Mouse (Mus musculus): ENCODE results near the gene Tex19.2. TPM values are rescaled to one million over a fixed set of nuclear protein-coding genes. Genes with fewer than 3 reads are reported as not detected.

Gene Tex19.2
- polyA plus RNA-seq, 1 experiment from 2014 or later = not detected

- H3K27me3 ChIP-seq (ENCODE audit: control insufficient read depth, insufficient read depth, low read length) = no peaks in the 10 kb centered on the region
- H3K9me3 ChIP-seq (replicated peaks; ENCODE audit: control insufficient read depth, low read length) = no peaks in the 10 kb centered on the region
- no peaks in the 10 kb centered on the region for H3K36me3 ChIP-seq (ENCODE audit: control insufficient read depth, insufficient read depth)
- H3K4me3 ChIP-seq (ENCODE audit: low read length) = no peak overlapping the region
- H3K27ac ChIP-seq (ENCODE audit: low read length) = no peak overlapping the region
- H3K9ac ChIP-seq (ENCODE audit: low read length) = no peak overlapping the region
- no peak overlapping the region for H3K4me2 ChIP-seq (ENCODE audit: low read depth, low read length)
- H3K4me1 ChIP-seq (ENCODE audit: control insufficient read depth, insufficient read depth, low read length) = peaks cover 6% of the 10 kb centered on the region; the same call in 1 of the 2 replicates
- 49% methylated on average over 7 of the region's 7 CpGs for WGBS
- ATAC-seq (replicated peaks; ENCODE audit: extremely low read depth, insufficient read depth, low FRiP score) = no peak
Measured at GRCm38 (mm10) chr11:121100692-121101091, 17.8 kb downstream of the Tex19.2 start.

DNA sequence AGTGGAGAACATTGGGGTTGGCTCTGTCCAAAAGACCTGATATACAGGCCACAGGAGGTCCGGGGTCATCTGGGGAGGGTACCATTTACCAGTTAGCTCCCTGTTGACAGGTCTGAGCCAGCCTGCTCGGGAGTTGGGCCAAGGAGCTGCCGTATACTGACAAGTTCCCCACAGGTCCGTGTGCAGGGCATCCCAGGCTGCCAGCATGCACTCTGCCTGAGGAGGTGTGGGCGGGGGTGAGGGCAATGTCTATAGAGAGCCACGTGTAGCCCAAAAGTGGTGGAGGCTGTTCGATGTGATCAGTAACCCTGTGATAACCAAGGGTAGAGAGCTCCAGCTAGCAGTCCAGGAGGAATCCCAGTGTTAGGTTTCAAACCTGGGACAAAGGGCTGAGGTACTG, 18.7 kb downstream of the Tex19.2 start:
- 43% methylated on average over 7 of the region's 7 CpGs for WGBS

DNA sequence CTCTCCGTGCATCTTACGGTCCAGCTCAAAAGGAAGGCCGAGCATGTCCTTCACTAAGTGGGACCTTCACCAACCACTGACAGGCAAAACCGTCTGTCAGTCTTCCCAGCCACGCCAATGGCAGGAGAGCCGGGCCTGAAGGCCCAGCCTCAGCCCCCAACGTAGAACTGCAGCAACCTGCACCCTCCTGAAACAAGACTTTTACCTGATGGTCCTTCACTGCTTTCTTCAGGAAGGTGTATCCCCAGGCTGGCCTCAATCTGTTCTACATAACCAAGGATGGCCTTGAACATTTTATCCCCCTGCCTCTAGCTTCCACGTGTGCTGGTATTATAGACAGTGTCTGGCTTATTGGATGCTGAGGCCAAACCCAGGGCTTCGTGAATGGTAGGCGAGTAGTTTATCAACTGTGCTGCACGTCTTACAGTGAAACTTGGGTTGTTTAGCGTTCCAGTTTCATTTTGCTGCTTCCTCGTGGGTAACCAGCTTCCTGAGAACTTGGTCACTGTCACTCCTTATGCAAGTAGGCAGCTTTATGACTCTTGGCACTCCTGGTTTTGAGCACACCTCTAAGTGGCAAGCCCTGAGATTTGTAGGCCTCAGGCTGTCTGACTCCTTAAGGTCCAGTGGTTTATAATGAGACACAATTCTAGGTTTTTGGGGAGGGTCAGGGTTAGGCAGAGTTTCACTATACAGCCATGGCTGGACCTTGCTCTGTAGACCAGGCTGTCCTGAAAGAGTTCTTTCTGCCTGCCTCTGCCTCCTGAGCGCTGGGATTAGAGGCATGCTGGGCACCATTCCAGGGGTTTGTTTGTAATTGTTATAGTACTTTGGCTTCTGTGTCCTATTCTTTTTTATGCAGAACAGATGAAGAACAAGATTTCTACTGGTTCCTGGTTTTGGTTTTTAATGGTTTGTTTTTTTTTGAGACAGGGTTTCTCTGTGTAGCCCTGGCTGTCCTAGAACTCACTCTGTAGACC, 25.6 kb downstream of the Tex19.2 start:
- Histone ChIP-seq H3K27ac (ENCODE audit: low read length) (no peak overlapping the region), H3K27me3 (ENCODE audit: control insufficient read depth, insufficient read depth, low read length) (no peaks in the 10 kb centered on the region), H3K4me1 (ENCODE audit: control insufficient read depth, insufficient read depth, low read length) (0 out of 2 replicates have a peak, but pooled peaks cover 2% of the 10 kb centered on the region), H3K4me3 (ENCODE audit: low read length) (no peak overlapping the region), H3K9me3 (replicated peaks; ENCODE audit: control insufficient read depth, low read length) (no peaks in the 10 kb centered on the region), H3K36me3 (ENCODE audit: control insufficient read depth, insufficient read depth) (no peaks in the 10 kb centered on the region), H3K9ac (ENCODE audit: low read length) (no peak overlapping the region), H3K4me2 (ENCODE audit: low read depth, low read length) (no peak overlapping the region)
- WGBS = 86% methylated on average over 14 of the region's 14 CpGs
- no peak for ATAC-seq (replicated peaks; ENCODE audit: extremely low read depth, insufficient read depth, low FRiP score)

More for the DNA sequence above, 18.7 kb downstream of the Tex19.2 start:
- no peaks in the 10 kb centered on the region for H3K36me3 ChIP-seq (ENCODE audit: control insufficient read depth, insufficient read depth)
- no peak for ATAC-seq (replicated peaks; ENCODE audit: extremely low read depth, insufficient read depth, low FRiP score)
- no peak overlapping the region for H3K27ac ChIP-seq (ENCODE audit: low read length)
- H3K27me3 ChIP-seq (ENCODE audit: control insufficient read depth, insufficient read depth, low read length) = no peaks in the 10 kb centered on the region
- H3K4me2 ChIP-seq (ENCODE audit: low read depth, low read length) = no peak overlapping the region
- no peaks in the 10 kb centered on the region for H3K9me3 ChIP-seq (replicated peaks; ENCODE audit: control insufficient read depth, low read length)
- no peak overlapping the region for H3K9ac ChIP-seq (ENCODE audit: low read length)
- H3K4me1 ChIP-seq (ENCODE audit: control insufficient read depth, insufficient read depth, low read length) = peaks cover 6% of the 10 kb centered on the region; the same call in 1 of the 2 replicates
- H3K4me3 ChIP-seq (ENCODE audit: low read length) = no peak overlapping the region

GRCm38 (mm10) chr11:121090943-121091342, 27.5 kb downstream of the Tex19.2 start:
- Histone ChIP-seq H3K9ac (ENCODE audit: low read length) (no peak overlapping the region), H3K27me3 (ENCODE audit: control insufficient read depth, insufficient read depth, low read length) (no peaks in the 10 kb centered on the region), H3K36me3 (ENCODE audit: control insufficient read depth, insufficient read depth) (no peaks in the 10 kb centered on the region), H3K9me3 (replicated peaks; ENCODE audit: control insufficient read depth, low read length) (no peaks in the 10 kb centered on the region), H3K4me2 (ENCODE audit: low read depth, low read length) (no peak overlapping the region), H3K4me1 (ENCODE audit: control insufficient read depth, insufficient read depth, low read length) (0 out of 2 replicates have a peak, but pooled peaks cover 2% of the 10 kb centered on the region), H3K4me3 (ENCODE audit: low read length) (no peak overlapping the region), H3K27ac (ENCODE audit: low read length) (no peak overlapping the region)
- ATAC-seq (replicated peaks; ENCODE audit: extremely low read depth, insufficient read depth, low FRiP score) = no peak
- WGBS = 59% methylated on average over 4 of the region's 4 CpGs

- ATAC-seq (replicated peaks; ENCODE audit: extremely low read depth, insufficient read depth, low FRiP score) = no peak
- WGBS = 76% methylated on average over 2 of the region's 2 CpGs
- H3K9me3 ChIP-seq (replicated peaks; ENCODE audit: control insufficient read depth, low read length) = no peaks in the 10 kb centered on the region
Measured at GRCm38 (mm10) chr11:121089756-121090546, 28.5 kb downstream of the Tex19.2 start.

GRCm38 (mm10) chr11:121088997-121089396, 29.5 kb downstream of the Tex19.2 start:
- ATAC-seq (replicated peaks; ENCODE audit: extremely low read depth, insufficient read depth, low FRiP score) = no peak
- H3K9ac ChIP-seq (ENCODE audit: low read length) = no peak overlapping the region
- WGBS = 39% methylated on average over 6 of the region's 6 CpGs
- H3K4me1 ChIP-seq (ENCODE audit: control insufficient read depth, insufficient read depth, low read length) = 0 out of 2 replicates have a peak, but pooled peaks cover 2% of the 10 kb centered on the region
- H3K36me3 ChIP-seq (ENCODE audit: control insufficient read depth, insufficient read depth) = no peaks in the 10 kb centered on the region
- H3K4me3 ChIP-seq (ENCODE audit: low read length) = no peak overlapping the region
- H3K4me2 ChIP-seq (ENCODE audit: low read depth, low read length) = no peak overlapping the region
- H3K27me3 ChIP-seq (ENCODE audit: control insufficient read depth, insufficient read depth, low read length) = no peaks in the 10 kb centered on the region
- no peaks in the 10 kb centered on the region for H3K9me3 ChIP-seq (replicated peaks; ENCODE audit: control insufficient read depth, low read length)
- H3K27ac ChIP-seq (ENCODE audit: low read length) = no peak overlapping the region

More at GRCm38 (mm10) chr11:121089756-121090546, 28.5 kb downstream of the Tex19.2 start:
- Histone ChIP-seq H3K36me3 (ENCODE audit: control insufficient read depth, insufficient read depth) (no peaks in the 10 kb centered on the region), H3K9ac (ENCODE audit: low read length) (no peak overlapping the region), H3K27ac (ENCODE audit: low read length) (no peak overlapping the region), H3K4me3 (ENCODE audit: low read length) (no peak overlapping the region), H3K27me3 (ENCODE audit: control insufficient read depth, insufficient read depth, low read length) (no peaks in the 10 kb centered on the region), H3K4me2 (ENCODE audit: low read depth, low read length) (no peak overlapping the region), H3K4me1 (ENCODE audit: control insufficient read depth, insufficient read depth, low read length) (0 out of 2 replicates have a peak, but pooled peaks cover 2% of the 10 kb centered on the region)

- Histone ChIP-seq H3K9me3 (replicated peaks; ENCODE audit: control insufficient read depth, low read length) (no peaks in the 10 kb centered on the region), H3K4me1 (ENCODE audit: control insufficient read depth, insufficient read depth, low read length) (0 out of 2 replicates have a peak, but pooled peaks cover 2% of the 10 kb centered on the region), H3K4me2 (ENCODE audit: low read depth, low read length) (no peak overlapping the region), H3K4me3 (ENCODE audit: low read length) (no peak overlapping the region), H3K27me3 (ENCODE audit: control insufficient read depth, insufficient read depth, low read length) (no peaks in the 10 kb centered on the region), H3K27ac (ENCODE audit: low read length) (no peak overlapping the region), H3K36me3 (ENCODE audit: control insufficient read depth, insufficient read depth) (no peaks in the 10 kb centered on the region), H3K9ac (ENCODE audit: low read length) (no peak overlapping the region)
- WGBS = 31% methylated on average over 4 of the region's 4 CpGs
- ATAC-seq (replicated peaks; ENCODE audit: extremely low read depth, insufficient read depth, low FRiP score) = no peak
Measured at GRCm38 (mm10) chr11:121086296-121086695, 32.2 kb downstream of the Tex19.2 start.

DNA sequence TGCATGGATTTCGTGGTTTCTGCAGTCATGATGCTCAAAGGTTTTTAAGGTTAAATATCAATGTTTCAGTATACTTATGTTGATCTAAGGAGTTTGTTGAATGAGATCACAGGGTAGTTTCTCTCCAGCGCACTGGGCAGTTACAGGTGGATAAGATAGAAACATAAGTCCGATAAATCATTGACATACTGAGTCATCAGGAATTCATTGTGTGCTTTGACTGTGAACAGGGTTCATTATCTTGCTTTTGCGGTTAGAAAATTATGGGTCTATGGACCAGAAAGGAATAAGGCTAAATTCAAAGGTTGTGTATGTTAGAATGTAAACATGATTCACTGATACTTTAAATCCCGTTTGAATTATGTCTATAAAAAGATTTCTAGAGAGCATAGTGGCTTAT, 33.3 kb downstream of the Tex19.2 start:
- Histone ChIP-seq H3K27ac (ENCODE audit: low read length) (no peak overlapping the region), H3K9ac (ENCODE audit: low read length) (no peak overlapping the region), H3K4me1 (ENCODE audit: control insufficient read depth, insufficient read depth, low read length) (0 out of 2 replicates have a peak, but pooled peaks cover 2% of the 10 kb centered on the region), H3K27me3 (ENCODE audit: control insufficient read depth, insufficient read depth, low read length) (no peaks in the 10 kb centered on the region), H3K4me2 (ENCODE audit: low read depth, low read length) (no peak overlapping the region), H3K4me3 (ENCODE audit: low read length) (no peak overlapping the region), H3K36me3 (ENCODE audit: control insufficient read depth, insufficient read depth) (no peaks in the 10 kb centered on the region), H3K9me3 (replicated peaks; ENCODE audit: control insufficient read depth, low read length) (no peaks in the 10 kb centered on the region)
- no peak for ATAC-seq (replicated peaks; ENCODE audit: extremely low read depth, insufficient read depth, low FRiP score)
- 65% methylated on average over 5 of the region's 5 CpGs for WGBS
